In the genomic region with DNA sequence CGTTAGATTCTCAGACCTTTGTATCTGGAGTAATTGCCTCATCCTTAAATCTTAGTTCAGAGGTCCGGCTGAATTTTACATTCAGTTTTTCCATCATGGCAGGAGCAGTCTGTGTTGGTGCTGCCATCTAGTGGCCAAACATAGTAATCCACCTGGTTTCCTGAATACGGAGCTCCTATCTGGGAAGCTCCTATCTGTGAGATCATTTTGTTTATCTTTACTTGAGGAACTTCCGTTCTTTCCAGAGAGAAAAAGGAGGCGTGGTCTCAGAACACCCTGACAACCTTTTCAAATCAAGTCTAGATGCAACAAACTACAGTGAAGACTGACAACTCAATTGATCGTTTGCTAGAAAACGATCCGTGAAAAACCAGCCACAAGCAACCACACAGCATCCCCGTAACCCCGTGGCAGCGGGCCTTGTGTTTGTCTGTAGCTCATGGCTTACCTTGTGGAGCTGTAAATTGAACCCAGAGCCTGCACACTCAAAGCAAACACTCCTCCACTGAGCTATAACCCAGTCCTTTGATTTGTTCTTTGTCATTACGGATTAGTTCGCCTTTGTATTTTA, we compare ENCODE assay signal across 8 mouse cellular contexts. TPM values are rescaled to one million over a fixed set of nuclear protein-coding genes. Genes with fewer than 3 reads are reported as not detected.
DNase-seq lines count a peak whose midpoint lies in the region; ATAC-seq lines count a peak whose summit lies in the region.

No protein-coding gene starts in this region.

- no peak overlapping the region for H3K9ac ChIP-seq in intestine, embryonic 14.5 days (ENCODE audit: low read length)

- no peak overlapping the region for H3K4me3 ChIP-seq in intestine, embryonic 14.5 days (ENCODE audit: low read depth, low read length)

- H3K27ac ChIP-seq in intestine, embryonic 14.5 days (ENCODE audit: low read depth) = no peak overlapping the region

- H3K4me2 ChIP-seq in intestine, embryonic 14.5 days (ENCODE audit: low read length) = no peak overlapping the region

- DNase-seq in ovary, postnatal 10 days (ENCODE audit: low spot score) = peak; percentile 53
- DNase-seq in ovary, adult 18-20 months (ENCODE audit: low spot score) = no peak
- DNase-seq in cerebellum, adult 8-10 months = peak; percentile 70
- DNase-seq in intestine, embryonic 14.5 days (ENCODE audit: low spot score) = peak; percentile 78
- DNase-seq in left cerebral cortex, adult 8-10 months (ENCODE audit: low spot score in 2 of 2) = peak; percentile 39 to 47
- DNase-seq in mesoderm, embryonic 11.5 days (ENCODE audit: low read depth, low spot score) = peak; percentile 76
- peak; percentile 79 for DNase-seq in right cerebral cortex, postnatal 4 days

- 44% methylated on average over 13 of the region's 13 CpGs for WGBS in intestine, embryonic 14.5 days

- H3K36me3 ChIP-seq in intestine, embryonic 14.5 days (ENCODE audit: control insufficient read depth, insufficient read depth, low read length) = no peaks in the 10 kb centered on the region

- no peaks in the 10 kb centered on the region for H3K27me3 ChIP-seq in intestine, embryonic 14.5 days (replicated peaks; ENCODE audit: control insufficient read depth, insufficient read depth, low read length)

- no peaks in the 10 kb centered on the region for H3K4me1 ChIP-seq in intestine, embryonic 14.5 days (replicated peaks; ENCODE audit: control insufficient read depth, insufficient read depth, low read length)

- 0 out of 2 replicates have a peak, but pooled peaks cover 4% of the 10 kb centered on the region for H3K9me3 ChIP-seq in intestine, embryonic 14.5 days (ENCODE audit: control insufficient read depth, low read length)

- ATAC-seq in frontal cortex, adult (ENCODE audit: low TSS enrichment) = peak; percentile 82
- ATAC-seq in intestine, embryonic 14.5 days (replicated peaks; ENCODE audit: low FRiP score, low TSS enrichment, low read depth) = peak; percentile 65; the same call in 1 of the 2 replicates

RNA-seq across cellular contexts. Expression of a gene that starts 8.1 kb away (rescaled TPM):
- 19.3 and 20.5 TPM in 2 replicates for polyA plus RNA-seq in intestine, embryonic 14.5 days (2014; fragmentation: Nextera tagmentation; extraction: Ambion mirVana)
- total RNA-seq in left cerebral cortex, adult 8-10 months (2022) = 1 to 10 TPM; 7.7 to 9.0 (median 8.3) TPM

RNA-seq across cellular contexts. Expression of a gene that starts 55.9 kb away (rescaled TPM):
- polyA plus RNA-seq in intestine, embryonic 14.5 days (2014; fragmentation: Nextera tagmentation; extraction: Ambion mirVana) = 69.0 and 71.8 TPM in 2 replicates
- 10 to 100 TPM; 37.2 to 45.1 (median 40.0) TPM for total RNA-seq in left cerebral cortex, adult 8-10 months (2022)
